In the genomic region with DNA sequence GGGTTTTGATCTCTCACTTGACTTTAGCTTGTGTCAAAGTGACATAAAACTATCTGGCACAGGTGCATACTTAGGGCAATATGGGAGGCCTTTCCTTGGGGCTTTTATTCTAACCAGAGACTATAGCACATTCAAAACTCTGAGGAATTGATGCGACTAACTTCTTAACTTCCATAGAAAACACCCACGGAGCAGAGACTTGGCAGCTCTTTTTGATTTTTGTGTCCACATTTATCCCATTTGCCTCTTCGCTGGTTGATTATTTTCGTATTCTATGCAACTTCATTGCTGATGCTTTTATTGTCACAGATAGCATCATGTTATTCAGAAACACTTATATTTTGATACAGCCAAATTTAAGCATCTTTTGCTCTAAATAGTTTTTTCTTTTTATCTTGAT, we compare ENCODE assay signal across 35 mouse cellular contexts. TPM values are rescaled to one million over a fixed set of nuclear protein-coding genes. Genes with fewer than 3 reads are reported as not detected.
DNase-seq lines count a peak whose midpoint lies in the region; ATAC-seq and TF ChIP-seq lines count a peak whose summit lies in the region.
"Had no signal": no experiment of that assay in that cellular context is flagged by ENCODE, and none has a peak within 500 bp of the region (broad histone marks: within the 10 kb centered on the region; RNA-seq: fewer than 3 reads in every experiment).

No protein-coding gene starts in this region.

- H3K4me3 ChIP-seq in layer of hippocampus, adult 2 months: no peak overlapping the region
- no peak overlapping the region for H3K4me3 ChIP-seq in intestine, embryonic 15.5 days (replicated peaks)
- H3K4me3 ChIP-seq: embryonic facial prominence, embryonic 10.5 days; embryonic facial prominence, embryonic 13.5 days; erythroblast, embryonic 14.5 days; forebrain, embryonic 13.5 days; gastrocnemius, adult 2 months; heart, embryonic 12.5 days; heart, embryonic 15.5 days; hindbrain, embryonic 10.5 days; hindbrain, embryonic 13.5 days had no signal

- no peak for ATAC-seq in intestine, embryonic 15.5 days
- ATAC-seq: CD4-positive, CD25-positive, alpha-beta regulatory T cell, adult 4 months; forebrain, embryonic 13.5 days; forebrain, embryonic 16.5 days; hindbrain, embryonic 16.5 days had no signal

- no peaks in the 10 kb centered on the region for H3K36me3 ChIP-seq in intestine, embryonic 15.5 days
- H3K36me3 ChIP-seq: embryonic facial prominence, embryonic 10.5 days; embryonic facial prominence, embryonic 13.5 days; heart, embryonic 12.5 days; heart, embryonic 15.5 days; hindbrain, embryonic 10.5 days; hindbrain, embryonic 13.5 days had no signal

- no peak overlapping the region for H3K27ac ChIP-seq in layer of hippocampus, adult 2 months
- H3K27ac ChIP-seq in intestine, embryonic 15.5 days: no peak overlapping the region
- H3K27ac ChIP-seq: embryonic facial prominence, embryonic 10.5 days; embryonic facial prominence, embryonic 13.5 days; forebrain, embryonic 13.5 days; gastrocnemius, adult 2 months; heart, embryonic 15.5 days; hindbrain, embryonic 10.5 days; hindbrain, embryonic 13.5 days had no signal

- DNase-seq in layer of hippocampus, adult 2 months (ENCODE audit: low spot score in 2 of 2): peak; percentile 21 to 57
- DNase-seq in layer of hippocampus, adult 9-11 months: no peak
- peak; percentile 49 for DNase-seq in right cerebral cortex, adult 18-20 months
- no peak for DNase-seq in right cerebral cortex, postnatal 4 days
- peak; percentile 70 for DNase-seq in brain, adult 2 months (ENCODE audit: low read depth, low spot score)
- peak; percentile 26 to 37 for DNase-seq in left cerebral cortex, postnatal 14 days (ENCODE audit: low spot score in 2 of 2)
- DNase-seq: adrenal gland, adult 2 months; adrenal gland, postnatal 14 days; cerebellum, adult 11-12 months; cerebellum, adult 8-10 months; cerebellum, postnatal 10 days; cerebellum, postnatal 36 days; embryo, embryonic 11 days; gastrocnemius, adult 2 months; gastrocnemius, postnatal 14 days; heart, adult 11 months; heart, postnatal 10 days; heart, postnatal 36 days had no signal

- no peak overlapping the region for H3K9ac ChIP-seq in intestine, embryonic 15.5 days
- H3K9ac ChIP-seq: embryonic facial prominence, embryonic 13.5 days; forebrain, embryonic 13.5 days; heart, embryonic 12.5 days; heart, embryonic 15.5 days; hindbrain, embryonic 13.5 days had no signal

- intact Hi-C loops in left cerebral cortex, postnatal 14 days (cut with DNase I): no loop called here

- H3K4me2 ChIP-seq in intestine, embryonic 15.5 days (replicated peaks): no peak overlapping the region
- H3K4me2 ChIP-seq: embryonic facial prominence, embryonic 13.5 days; forebrain, embryonic 13.5 days; heart, embryonic 12.5 days; heart, embryonic 15.5 days; hindbrain, embryonic 13.5 days had no signal

- no peak for TF ChIP-seq CTCF in layer of hippocampus, adult 2 months (conservative IDR thresholded peaks at IDR 0.05)

- WGBS in intestine, embryonic 15.5 days: 89% methylated on average over 4 of the region's 4 CpGs

- no peaks in the 10 kb centered on the region for H3K9me3 ChIP-seq in intestine, embryonic 15.5 days
- H3K9me3 ChIP-seq: embryonic facial prominence, embryonic 10.5 days; embryonic facial prominence, embryonic 13.5 days; forebrain, embryonic 13.5 days; heart, embryonic 12.5 days; heart, embryonic 15.5 days; hindbrain, embryonic 10.5 days; hindbrain, embryonic 13.5 days had no signal

- no peaks in the 10 kb centered on the region for H3K4me1 ChIP-seq in intestine, embryonic 15.5 days (replicated peaks)
- H3K4me1 ChIP-seq: embryonic facial prominence, embryonic 13.5 days; forebrain, embryonic 13.5 days; heart, embryonic 12.5 days; heart, embryonic 15.5 days; hindbrain, embryonic 13.5 days had no signal

- H3K27me3 ChIP-seq in intestine, embryonic 15.5 days (replicated peaks): no peaks in the 10 kb centered on the region
- H3K27me3 ChIP-seq: embryonic facial prominence, embryonic 13.5 days; forebrain, embryonic 13.5 days; heart, embryonic 12.5 days; heart, embryonic 15.5 days; hindbrain, embryonic 13.5 days had no signal

RNA-seq across cellular contexts. Expression of a gene that starts 19.4 kb away (rescaled TPM):
- total RNA-seq in layer of hippocampus, adult 2 months (2021): 1 to 10 TPM in 1 of 2 experiments, under 1 TPM in 1; 1.00 to 1.0 TPM
- total RNA-seq in left cerebral cortex, postnatal 14 days (2021): 1 to 10 TPM; 1.4 to 1.8 TPM
- not detected in 2 replicates for polyA plus RNA-seq in intestine, embryonic 15.5 days (2015; fragmentation: Nextera tagmentation; extraction: Ambion mirVana)
- total RNA-seq: adrenal gland, postnatal 4 days; gastrocnemius, adult 2 months; gastrocnemius, postnatal 14 days; gastrocnemius, postnatal 4 days; heart, adult 8-10 months; heart, postnatal 10 days; heart, postnatal 36 days; MEL had no signal
- polyA plus RNA-seq: adrenal gland, adult 2 months; C2C12; CD4-positive, CD25-positive, alpha-beta regulatory T cell, adult 4 months; embryonic facial prominence, embryonic 10.5 days; erythroblast, embryonic 14.5 days; heart, embryonic 12.5 days; heart, embryonic 15.5 days had no signal

Comparison
In these comparisons a context has a peak if more than half of its experiments do, and no peak if none do; other contexts are left out.
1. DNase-seq: peak in layer of hippocampus, adult 2 months (2 of 2), right cerebral cortex, adult 18-20 months (single experiment), brain, adult 2 months (single experiment) and left cerebral cortex, postnatal 14 days (2 of 2); none in layer of hippocampus, adult 9-11 months (single experiment) and right cerebral cortex, postnatal 4 days (single experiment).